Mouse (Mus musculus): ENCODE measurements around the gene Acot7.

GRCm38 (mm10) chr4:152140441-152140840, 37.5 kb upstream of the Acot7 start:
- TF ChIP-seq POLR2A (IDR thresholded peaks at IDR 0.05; ENCODE audit: insufficient read length, low read depth) (no peak), POLR2AphosphoS2 (IDR thresholded peaks at IDR 0.05; ENCODE audit: insufficient read length, low read depth) (no peak), USF1 (IDR thresholded peaks at IDR 0.05; ENCODE audit: low read depth) (no peak), TCF12 (IDR thresholded peaks at IDR 0.05; ENCODE audit: insufficient read depth, poor library complexity, severe bottlenecking) (no peak), E2F4 (IDR thresholded peaks at IDR 0.05; ENCODE audit: insufficient read depth) (no peak), MYOG (IDR thresholded peaks at IDR 0.05; ENCODE audit: control insufficient read depth in 1 of 3, insufficient read depth in 1 of 3, insufficient read length in 2 of 3, low read depth in 2 of 3) (no peak), MAX (IDR thresholded peaks at IDR 0.05; ENCODE audit: low read depth) (no peak), MYOD1 (IDR thresholded peaks at IDR 0.05; ENCODE audit: control insufficient read depth in 1 of 3, insufficient read length in 2 of 3, low read depth in 2 of 3) (peak in 1 of 3 experiments; percentile 15), SRF (IDR thresholded peaks at IDR 0.05; ENCODE audit: control insufficient read depth, insufficient read length, low read depth) (no peak)

All from myocyte (in vitro differentiated cells).